Mouse (Mus musculus) G1E (cell line): ENCODE results near the gene Lamc1.

Experiments used
- CTCF ChIP-seq: IDR thresholded peaks from 2 replicates; pipeline ENCODE4 v1.5.1; 2012; ENCODE audit warnings: low read depth, low read length, inconsistent platforms, mixed read lengths
- GATA1 ChIP-seq: IDR thresholded peaks from 2 replicates; pipeline ENCODE4 v1.6.1; 2012; ENCODE audit warnings: borderline replicate concordance, low read length, inconsistent platforms, mixed read lengths
- GATA2 ChIP-seq: IDR thresholded peaks from 2 replicates; pipeline ENCODE4 v1.6.1; 2012; ENCODE audit warnings: low read depth, low read length, inconsistent platforms, borderline replicate concordance
- POLR2AphosphoS5 ChIP-seq: IDR thresholded peaks from 2 replicates; pipeline ENCODE4 v1.6.1; 2012; ENCODE audit warnings: low read depth, low read length, inconsistent platforms; ENCODE audit not compliant: insufficient replicate concordance
- TAL1 ChIP-seq: conservative IDR thresholded peaks from 2 replicates; pipeline ENCODE4 v1.6.1; 2012; ENCODE audit warnings: low read depth, low read length, inconsistent platforms, mixed read lengths

DNA sequence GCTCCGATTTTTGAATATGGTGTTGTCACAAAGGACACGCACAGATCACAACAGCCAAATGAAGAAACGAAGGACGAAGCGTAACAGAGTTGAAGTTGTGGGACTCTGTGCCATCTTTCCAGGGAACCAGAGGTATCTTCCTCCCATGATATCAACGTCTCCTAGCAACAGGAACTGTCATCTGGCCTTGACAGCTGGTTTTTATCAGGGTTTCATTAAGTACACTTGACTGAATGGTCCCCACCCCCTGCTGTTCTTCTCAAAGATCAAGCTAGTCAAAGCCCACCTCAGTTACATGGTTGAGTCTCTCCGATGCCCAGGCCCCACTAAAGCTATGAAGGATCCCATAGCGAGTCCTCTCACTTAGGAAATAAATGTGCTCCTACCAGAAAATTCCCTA lies 47.4 kb downstream of the Lamc1 start:
- TF ChIP-seq CTCF, result no peak
- TF ChIP-seq GATA1, result no peak
- no peak for TF ChIP-seq GATA2
- TF ChIP-seq TAL1, result no peak
- no peak for TF ChIP-seq POLR2AphosphoS5
